Mouse (Mus musculus) cerebellum, postnatal 14 days (tissue): ENCODE measurements around the gene Dguok.

Source experiments
- DNase-seq, 2 experiments: peaks; one replicate each; pipeline ENCODE4 v3.0.0; 2021; ENCODE audit warnings: mixed read lengths in 2 of 2

Dguok gene

DNA sequence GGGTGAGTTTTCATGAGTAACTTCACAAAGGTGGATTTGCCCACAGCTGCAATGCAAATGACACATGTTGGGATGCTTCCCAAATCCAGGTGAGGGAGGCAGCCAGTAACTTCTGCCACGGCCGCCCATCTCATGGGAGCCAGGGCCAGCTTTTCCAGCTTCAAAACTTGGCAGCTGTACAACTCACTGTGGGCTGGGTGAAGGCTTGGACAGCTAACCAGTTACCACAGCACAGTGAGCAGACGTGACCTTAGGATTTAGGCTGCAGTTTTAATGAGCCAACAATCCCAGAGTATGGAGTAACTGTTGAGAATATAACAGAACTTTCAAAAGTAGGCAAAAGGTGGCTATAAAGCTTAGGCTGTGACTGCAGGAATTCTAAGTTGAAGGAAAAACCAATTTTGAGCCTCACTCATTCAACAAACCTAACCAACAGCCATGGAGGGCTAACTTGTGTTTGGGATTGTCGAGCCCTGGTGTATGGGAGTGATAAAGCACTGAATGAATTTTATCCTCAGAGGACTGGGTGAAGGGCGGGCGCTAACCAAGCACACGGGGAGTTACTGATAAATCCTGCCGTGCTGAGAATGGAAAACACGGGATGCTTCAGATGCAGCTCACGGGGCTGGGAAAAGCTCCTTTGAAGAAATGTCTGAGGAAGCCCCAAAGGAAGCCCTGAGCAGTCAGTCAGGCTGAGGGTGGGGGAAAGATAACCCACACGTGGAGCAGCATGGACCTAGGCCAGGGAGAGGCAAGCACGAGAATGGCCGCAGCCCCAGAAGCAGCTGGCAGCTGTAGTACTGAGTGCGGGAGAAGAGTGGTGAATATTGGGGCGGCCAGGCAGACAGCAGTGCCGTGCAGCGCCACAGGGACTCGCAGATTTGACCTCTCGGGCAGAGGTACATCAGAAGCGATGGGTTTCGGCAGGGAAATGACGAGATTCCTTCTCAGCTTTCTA, 9.7 kb downstream of the Dguok start:
- DNase-seq = peak in 1 of 2 experiments; percentile 31

GRCm38 (mm10) chr6:83496009-83496752, 10.6 kb downstream of the Dguok start:
- peak; percentile 49 to 61 for DNase-seq

DNA sequence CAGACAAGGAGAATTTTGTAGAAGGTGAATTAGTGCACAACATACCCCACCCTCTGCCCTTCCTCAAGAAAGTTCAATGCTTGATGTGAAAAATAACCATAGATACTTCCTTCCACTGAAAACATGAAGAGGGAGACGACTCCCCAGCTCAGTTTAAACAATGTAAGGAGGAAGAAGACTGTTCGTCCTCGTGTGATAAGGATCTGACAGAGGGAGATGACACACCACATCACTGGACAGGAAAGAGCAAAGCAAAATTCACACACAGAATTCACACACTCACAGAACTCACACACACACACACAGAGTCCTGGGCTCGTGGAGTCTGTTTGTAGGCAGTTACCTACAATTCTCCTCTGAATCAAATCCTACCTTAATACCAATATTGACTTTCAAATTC, 16.1 kb downstream of the Dguok start:
- no peak for DNase-seq

DNA sequence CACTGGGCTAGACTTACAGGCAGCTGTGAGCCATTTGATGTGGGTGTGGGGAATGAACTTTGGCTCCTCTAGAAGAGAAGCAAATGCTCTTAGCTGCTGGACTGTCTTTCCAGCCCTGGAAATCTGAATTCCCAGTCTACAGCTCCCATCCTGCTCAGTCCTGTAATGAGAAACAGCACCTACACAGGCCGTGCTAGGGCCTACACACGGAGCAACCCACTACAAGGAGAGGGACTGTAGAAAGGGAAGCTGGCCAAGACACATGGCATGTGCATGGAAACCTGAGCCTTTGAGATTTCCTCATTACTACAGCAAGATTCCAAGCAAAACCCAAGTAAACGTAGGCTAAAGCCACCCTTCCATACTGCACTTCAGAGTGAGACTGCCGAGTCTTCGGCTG, 18.6 kb downstream of the Dguok start:
- no peak for DNase-seq

GRCm38 (mm10) chr6:83487298-83487697, 19.5 kb downstream of the Dguok start:
- DNase-seq = no peak

DNA sequence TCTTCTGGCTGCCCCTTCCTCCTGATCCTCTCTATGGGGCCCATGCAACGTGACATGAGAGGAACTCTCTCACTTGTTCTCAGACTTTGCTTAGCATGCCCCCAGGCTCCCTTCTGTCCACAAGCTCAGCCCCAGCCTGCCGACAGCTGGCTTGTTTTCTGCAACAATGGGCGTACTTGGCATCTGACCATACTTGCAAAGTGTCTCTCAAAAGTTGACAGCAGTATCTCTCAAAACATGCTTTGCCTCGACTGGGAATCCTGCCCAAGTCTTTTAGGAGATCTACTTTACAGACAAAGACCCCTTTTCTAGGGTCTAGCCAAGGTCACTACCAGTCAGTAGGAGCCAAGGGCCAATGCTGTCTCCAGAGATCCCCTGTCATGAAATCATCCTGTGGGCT, 20.9 kb downstream of the Dguok start:
- no peak for DNase-seq

DNA sequence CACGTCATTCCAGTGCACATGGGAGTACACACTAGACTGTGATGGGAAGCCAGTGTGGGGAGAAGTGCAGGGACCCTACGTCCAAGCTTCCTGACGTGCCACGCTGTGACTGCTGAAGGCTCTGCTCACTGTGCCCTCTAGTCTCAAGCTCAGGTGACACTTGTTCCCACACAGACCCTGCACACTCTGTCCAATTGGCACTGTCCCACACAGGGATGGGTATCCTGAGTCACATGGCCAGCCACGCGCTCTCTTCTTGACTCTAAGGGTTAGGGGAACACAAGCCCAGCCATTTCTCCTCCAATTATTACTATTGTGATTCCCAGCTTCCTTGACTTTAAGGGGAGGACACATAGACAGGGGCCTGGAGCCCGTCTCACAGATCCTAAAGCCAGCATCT, 23.0 kb downstream of the Dguok start:
- DNase-seq = no peak

DNA sequence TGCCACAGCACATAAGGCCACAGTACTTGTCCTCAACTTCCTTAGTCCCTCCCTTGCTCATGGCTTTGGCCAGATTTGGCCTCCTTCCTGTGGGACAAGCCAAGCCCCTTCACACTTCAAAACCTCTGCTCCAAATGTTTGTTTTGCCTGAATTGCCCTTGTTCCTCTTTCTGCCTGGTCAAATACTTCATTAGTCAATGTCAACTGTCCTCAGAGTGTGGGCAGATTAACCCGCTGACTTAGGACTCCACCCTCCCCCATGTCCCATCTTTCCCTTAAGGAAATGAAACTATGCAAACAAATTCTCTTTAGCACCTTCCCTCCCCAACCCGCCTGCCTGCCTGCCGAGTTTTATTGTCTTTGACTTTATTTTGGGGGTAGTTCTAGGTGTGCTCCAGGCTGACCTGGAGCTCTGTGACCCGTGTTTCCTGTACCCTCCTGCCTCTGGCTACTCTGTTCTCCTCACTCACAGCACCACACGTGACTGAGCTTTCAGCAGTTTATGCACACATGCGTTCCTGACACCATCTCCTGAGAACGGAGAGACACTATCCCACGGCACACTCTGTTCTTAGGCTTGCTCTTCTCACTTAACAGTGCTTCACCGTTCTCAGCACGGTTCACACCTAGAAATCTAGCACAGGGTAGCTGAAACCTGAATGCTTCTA, 24.2 kb downstream of the Dguok start:
- no peak for DNase-seq

DNA sequence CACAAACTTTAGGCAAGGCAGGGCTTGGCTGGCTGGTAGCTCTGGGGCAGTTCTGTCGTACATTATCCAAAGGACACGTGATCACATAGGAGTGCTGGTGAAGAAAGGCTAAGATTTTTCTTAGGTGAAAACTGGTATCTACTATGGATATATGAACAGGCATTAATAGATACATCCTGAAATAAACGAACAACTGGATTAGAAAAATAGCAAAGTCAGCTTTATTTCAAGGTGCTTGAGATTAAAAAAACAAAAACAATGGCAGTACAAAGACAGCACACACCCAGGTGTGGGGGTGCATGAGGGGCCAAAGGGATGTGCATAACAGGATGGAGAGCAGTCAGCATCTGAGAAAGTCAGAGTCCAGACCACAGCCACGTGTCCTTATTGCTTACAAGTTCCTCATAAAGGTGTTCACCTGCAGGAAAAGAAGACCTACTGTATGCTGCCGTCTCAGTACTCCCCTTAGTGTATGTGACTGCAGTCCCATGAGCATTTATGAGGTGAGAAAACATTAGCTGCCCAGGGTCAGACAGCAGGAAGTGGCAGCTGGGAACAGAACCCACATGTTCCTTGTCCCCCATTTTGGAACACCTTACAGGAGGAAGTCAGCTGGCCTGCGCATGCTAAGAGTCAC, 26.6 kb downstream of the Dguok start:
- no peak for DNase-seq

DNA sequence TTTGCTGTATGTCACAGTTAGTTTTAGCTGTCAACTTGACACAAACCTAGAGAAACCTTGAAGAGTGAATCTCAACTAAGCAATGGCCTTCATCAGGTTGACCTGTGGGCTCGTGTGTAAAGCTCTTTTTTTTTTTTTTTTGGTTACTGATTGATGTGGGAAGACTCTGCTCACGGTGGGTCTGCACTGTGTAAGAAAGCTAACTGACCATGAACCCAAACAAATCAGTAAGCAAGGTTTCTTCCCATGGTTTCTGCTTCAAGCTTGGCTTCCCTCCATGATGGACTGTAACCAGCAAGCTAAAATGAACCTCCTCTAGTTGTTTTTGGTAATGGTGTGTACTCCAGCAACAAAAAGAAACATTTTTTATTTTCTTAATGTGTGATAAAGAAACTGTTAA, 27.6 kb downstream of the Dguok start:
- no peak for DNase-seq

DNA sequence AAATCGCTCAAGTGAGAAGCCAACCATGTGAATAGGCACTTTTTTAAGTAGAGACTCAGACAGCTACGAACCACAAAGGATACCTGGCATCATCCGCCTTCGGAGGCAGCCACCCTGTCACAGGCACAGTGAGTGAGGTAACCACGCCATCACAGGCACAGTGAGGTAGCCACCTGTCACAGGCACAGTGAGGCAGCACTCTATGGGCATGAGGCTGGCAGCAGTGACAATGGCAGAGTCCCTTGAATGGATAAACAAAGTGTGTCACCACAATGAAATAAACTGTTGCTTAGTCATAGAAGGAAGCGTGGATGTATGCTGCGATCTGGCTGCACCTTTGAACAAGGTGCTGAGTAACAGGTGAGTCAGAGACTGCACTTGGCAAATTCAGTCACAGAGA, 28.1 kb downstream of the Dguok start:
- no peak for DNase-seq

DNA sequence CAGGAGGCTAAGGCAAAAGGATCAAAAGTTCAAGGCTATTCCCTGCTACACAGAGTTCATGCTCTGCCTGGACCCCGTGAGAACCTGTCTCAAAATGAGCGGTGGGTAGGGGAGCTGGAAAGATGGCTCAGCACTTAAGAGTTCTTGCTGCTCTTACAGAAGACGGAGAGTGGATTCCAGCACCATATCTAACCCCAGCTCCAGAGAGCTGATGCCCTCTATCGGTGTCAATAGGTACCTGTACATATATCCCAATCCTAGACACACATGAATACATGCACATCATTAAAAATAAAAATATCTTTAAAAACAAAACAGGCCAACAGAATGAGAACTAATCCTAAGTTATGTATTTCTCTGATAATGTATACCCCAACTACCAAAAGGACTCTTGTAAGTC, 28.6 kb downstream of the Dguok start:
- no peak for DNase-seq

DNA sequence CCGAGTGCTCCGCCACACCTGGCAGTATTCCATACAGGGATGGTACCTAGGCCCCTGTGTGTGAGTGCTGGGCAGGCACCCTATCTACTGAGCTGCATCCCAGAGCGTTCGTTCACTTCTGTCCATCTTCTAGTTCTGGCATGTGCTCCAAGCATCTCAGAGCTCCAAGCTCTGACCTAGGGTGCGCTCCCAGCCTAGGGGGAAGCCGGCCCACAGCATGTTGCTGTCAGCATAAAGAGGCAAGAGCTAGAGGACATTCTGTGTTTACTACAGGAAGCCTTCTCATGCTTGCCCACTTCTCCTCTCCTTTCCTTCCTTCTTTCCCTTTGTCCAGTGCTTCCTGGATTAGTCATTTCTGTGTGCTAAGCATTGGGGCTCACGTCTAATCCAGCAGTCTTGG, 31.3 kb downstream of the Dguok start:
- DNase-seq = no peak

GRCm38 (mm10) chr6:83473240-83473639, 33.5 kb downstream of the Dguok start:
- DNase-seq = peak; percentile 85 to 89

DNA sequence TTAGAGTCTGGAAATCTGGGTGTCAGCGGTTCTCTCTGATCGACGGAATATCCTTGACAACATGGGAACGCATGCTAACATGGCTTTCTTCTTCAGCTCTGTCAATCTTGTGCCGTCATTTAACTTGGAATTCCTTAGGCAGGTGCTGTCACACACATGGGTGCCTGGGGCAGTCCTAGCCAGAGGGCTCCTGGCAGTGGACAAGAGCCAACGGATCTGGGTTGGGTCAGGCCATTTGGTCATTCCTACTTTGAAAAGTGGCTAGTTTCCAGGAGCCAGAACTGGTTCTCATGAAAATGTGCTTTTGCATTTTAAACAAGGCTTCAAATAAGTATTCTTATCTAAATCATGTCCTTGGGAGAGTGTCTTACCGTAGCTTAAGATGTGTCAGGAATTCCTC, 35.0 kb downstream of the Dguok start:
- DNase-seq = peak in 1 of 2 experiments; percentile 30

DNA sequence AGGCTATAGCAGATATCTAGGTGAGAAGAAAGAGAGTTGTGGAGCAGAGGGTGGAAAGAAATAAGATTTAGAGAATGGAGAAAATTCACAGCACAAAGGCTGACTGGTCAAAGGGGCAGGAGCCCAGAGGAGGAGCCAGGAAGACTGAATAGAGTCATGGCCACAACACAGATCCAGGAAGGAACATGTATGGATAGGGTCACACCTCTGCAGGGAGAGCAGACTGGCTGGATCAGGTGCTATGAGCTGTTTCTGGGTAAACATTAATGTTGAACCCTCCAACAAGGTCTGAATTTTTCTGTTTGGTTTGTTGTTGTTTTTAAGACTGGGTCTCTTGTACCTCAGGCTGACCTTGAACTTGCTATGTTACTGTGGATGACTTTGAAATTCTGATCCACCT, 42.8 kb downstream of the Dguok start:
- no peak for DNase-seq

DNA sequence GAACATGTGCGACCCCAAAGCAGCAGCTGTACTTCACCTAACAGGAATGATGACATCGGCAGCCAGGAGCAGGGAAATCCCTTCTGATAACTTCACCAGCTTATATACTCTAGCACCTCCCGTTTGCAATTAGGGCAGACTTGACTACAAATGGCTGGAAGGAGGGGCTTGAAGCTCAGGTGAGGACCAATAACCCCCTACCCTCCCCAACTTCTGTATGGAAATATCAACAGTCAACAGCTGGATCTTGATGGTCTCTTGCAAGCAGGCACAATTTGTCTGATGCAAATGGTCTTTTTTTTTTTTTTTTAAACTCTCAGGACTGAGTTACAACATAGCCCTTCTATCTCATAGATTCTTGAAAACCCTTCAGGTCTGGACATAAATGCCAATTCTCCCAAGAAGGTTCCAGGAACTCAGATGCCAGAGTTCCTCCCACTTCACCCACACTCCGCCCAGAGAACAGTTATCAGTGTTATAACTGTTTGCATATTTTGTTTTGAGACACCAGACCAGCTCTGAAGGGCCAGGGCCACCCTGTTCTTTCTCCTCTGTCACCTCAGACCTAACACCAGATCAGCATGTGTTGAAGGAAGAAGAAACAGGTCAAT, 47.6 kb downstream of the Dguok start, which contains the start of gene Tet3:
Gene Tet3, minus strand, starts transcription at position 51 of the 611 bp plus-strand sequence.
- no peak for DNase-seq

DNA sequence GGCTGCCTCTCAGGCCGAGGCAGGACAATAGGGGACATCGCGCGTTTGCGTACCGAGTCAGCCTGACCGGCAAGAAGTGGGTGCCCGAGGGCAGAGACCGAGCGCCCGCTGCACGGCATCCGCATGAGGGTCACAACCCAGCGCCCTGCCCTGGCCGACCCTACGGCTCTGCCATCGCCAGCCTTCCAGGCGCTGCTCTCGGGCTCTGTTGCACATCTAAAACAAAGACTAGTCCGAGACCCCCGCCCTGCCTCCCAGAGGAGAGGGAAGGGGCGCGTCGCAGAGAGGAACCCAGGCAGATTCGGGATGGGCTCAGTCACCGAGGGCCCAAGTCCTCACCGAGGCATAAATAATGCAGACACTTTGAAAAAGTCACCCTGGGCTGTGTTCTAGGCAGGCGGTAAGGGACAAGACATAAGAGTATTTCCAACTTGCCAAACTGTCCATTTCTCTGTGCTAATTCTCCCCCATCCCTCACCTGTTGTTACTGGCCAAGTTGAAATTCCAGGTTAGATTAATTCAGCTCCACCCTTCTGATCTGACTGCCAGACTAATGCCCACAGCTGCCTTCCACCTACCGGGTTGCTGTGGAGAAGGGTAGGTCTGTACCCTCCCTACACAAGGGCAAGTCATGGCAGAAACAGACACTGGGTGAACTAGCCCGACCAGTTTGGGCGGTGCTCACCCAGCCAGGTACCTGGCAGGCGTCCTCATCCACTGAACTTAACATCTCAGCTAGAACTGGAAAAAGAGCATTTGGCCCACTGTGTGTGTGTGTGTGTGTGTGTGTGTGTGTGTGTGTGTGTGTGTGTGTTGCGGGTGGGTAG, 49.6 kb downstream of the Dguok start:
- DNase-seq = peak in 1 of 2 experiments; percentile 23

GRCm38 (mm10) chr6:83456131-83456983, 50.4 kb downstream of the Dguok start:
- peak; percentile 69 to 76 for DNase-seq
